Mouse (Mus musculus) cerebellum, adult 9-11 months (tissue): ENCODE measurements around the gene Braf.
A peak's percentile ranks its signal among the peaks of the same experiment; 100 is the strongest.
"Not testable (repeated sequence)": the region's sequence is repeated elsewhere in the genome, so short reads cannot be mapped to it uniquely, and the experiment has no call there.

ENCODE experiments used
- DNase-seq: peaks from one replicate; pipeline ENCODE4 v3.0.0; 2022

Braf gene

DNA sequence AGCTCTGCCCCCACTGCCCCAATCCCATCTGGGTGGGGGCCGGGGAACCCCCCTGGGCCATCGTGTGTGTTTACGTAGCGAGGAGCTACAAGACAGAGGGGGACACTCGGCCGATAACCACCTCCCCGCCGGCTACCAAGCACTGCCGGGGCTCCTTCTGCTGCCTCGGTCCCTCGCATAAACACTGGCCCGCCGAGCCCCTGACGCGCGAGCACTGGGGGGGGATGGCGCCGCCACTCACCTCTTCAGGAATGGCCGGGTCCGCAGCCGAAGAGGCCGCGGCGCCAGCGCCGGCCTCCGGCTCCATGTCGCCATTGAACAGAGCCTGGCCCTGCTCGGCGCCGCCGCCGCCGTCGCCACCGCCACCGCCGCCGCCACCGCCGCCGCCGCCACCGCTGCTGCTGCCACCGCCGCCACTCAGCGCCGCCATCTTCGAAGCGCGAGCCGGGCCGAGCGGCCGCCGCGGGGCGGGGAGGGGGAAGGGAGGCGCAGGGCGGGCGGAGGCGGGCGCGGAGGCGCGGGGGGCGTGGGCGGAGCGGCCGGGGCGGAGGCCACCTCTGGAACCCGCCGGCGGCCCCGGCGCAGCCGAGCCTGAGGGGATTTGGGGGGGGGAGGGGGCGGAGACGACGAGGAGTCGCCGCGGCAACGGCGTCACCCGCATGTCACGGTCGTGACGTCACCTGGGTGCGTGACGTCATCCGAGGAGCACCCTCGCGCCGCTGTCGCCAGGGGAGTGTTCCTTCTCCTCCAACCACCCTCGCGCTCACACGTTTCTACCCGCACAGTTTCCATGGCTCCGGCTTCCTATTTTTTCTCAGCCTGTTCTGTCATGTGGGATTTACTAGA, at the start of gene Braf:
Braf (minus strand) TSS at position 598 of the 846 bp plus-strand sequence.
- peak; percentile 87 for DNase-seq

GRCm38 (mm10) chr6:39775029-39775428, 49.8 kb upstream of the Braf start:
- no peak for DNase-seq

- no peak for DNase-seq
Measured at GRCm38 (mm10) chr6:39757229-39757628, 32.0 kb upstream of the Braf start.

DNA sequence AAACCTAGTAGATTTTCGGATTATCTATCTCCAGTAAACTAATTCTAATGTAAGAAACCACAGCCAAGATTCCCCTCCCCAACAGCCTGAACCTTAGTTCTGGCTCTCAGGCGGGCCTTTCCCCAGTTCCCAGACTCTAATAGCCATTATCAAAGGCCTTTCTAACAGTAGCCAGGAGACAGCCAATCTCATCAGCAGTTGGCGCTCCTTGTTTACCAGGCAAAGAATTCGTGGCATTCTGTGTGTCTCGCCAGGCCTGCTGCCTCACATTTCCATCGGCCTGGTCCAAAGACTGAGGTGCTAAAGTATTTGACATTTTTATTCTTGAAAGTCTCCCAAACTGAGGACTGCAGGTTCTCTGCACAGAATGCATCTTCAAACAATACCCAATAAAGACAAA, 24.6 kb upstream of the Braf start:
- no peak for DNase-seq

- DNase-seq, result no peak
Measured at GRCm38 (mm10) chr6:39747094-39747493, 21.8 kb upstream of the Braf start.

DNA sequence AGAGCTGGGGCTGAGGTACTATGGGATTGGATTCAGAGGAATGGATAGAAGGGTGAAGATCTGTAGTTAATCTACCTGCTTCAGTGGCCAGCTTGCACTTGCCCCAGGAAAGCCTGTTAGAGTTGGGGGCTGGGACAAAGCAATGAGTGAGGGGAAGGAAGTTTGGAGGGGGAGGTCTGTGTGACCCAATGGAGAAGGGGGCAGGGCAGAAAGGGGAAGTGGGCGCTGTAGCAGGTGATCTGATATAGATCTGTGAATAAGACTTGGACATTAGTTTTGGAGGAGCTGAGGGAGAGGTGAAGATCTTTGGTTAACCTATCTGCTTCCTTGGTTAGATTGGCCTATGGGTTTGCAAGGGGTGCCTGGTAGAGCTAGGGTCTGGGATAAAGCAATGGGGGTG, 20.2 kb upstream of the Braf start:
- no peak for DNase-seq

DNA sequence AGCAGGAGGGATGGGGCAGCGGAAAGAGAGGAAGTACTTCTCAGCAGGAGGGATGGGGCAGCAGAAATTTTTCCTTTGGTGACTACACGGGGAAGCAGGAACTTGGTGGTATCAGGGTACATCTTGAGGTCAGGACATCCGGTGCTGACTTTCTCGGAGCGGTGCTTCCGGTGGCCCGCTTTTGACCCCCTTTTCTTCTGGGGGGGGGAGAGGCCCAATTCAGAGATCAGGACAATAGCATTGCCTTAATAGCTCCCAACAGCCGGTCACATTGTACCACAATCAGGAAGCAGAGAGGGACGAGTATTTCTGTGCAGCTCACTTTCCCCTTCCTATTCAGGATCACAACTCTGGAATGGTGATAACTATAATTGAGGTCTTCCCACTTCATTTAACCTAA, 14.4 kb upstream of the Braf start:
- DNase-seq, result not testable (repeated sequence)

- DNase-seq, result no peak
Measured at GRCm38 (mm10) chr6:39728095-39728494, 2.8 kb upstream of the Braf start.

DNA sequence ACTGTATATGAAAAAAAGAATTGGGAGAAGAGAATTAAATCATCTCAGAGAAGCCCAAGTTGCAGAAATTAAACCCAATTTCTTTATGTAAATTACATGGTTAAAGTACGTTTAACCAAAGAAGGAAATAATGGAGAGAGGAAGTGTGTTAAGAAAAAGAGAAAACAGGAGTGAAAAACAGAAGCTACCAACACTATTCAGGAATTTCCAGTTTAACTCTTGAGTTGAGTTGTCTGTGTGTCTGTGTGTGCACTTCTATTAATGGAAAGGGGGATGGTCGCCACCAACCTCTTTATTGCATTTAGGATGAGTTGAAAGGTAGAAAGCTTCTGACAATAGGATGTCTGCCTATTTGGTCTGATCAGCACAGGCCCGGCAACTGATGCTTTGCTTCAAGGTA, 886 bp upstream of the Braf start:
- DNase-seq, result no peak

- no peak for DNase-seq
Measured at GRCm38 (mm10) chr6:39724542-39724865, 759 bp downstream of the Braf start.

DNA sequence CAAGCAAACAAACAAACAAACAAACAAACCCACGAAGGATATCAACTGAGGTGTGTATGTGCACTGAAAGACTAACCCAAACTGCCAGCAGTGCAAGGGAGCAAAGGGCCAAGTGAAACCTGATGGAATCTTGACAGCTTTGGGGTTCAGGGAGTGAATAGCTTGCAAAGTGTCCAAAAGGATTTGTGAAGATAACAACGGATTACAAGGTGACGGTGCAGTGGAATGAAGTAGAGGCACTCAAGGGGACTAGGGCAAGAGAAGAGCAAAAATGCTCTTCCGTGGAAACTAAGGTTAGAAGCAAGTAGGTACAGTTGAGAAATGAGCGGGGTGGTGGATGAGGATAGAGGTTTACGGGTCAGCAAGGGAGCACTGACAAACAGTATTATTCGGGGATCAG, 1.2 kb downstream of the Braf start:
- peak; percentile 13 for DNase-seq

DNA sequence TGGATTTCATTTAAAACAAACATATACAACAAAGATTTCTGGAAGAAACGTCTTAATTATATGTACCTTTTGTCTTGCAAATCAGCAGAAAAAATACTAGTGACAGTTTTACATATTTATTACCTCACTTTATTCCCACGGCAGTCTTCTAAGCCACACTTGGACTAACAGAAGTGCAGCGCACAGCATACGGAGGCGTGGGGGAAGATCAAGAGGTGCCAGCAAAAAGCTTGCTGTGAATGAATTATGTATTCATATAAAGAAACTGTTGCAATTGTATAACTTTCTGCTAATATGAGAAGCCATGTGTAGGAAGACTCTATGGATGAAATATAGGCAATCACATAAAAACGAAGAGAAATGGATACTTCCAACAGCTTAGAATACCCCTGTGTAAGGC, 6.7 kb downstream of the Braf start:
- no peak for DNase-seq

GRCm38 (mm10) chr6:39717049-39717448, 8.2 kb downstream of the Braf start:
- no peak for DNase-seq

DNA sequence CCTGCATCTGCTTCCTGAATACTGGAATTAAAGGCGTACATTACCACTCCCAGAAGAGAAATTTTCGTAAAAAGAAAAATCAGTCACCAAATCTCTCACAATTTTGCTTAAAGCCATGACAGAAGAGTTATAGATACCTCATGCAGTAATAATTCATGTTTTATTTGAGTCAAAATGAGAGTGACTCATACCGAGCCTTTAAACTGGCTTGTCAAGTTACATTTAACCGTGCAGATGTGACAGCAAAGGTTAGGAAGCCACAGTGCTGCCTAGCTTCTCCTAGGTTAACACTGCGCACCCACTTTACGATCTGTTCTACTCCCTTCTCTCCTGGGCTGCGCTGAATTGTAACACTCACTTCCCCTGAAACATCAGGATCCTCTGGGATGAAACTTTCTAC, 10.9 kb downstream of the Braf start:
- DNase-seq, result no peak

DNA sequence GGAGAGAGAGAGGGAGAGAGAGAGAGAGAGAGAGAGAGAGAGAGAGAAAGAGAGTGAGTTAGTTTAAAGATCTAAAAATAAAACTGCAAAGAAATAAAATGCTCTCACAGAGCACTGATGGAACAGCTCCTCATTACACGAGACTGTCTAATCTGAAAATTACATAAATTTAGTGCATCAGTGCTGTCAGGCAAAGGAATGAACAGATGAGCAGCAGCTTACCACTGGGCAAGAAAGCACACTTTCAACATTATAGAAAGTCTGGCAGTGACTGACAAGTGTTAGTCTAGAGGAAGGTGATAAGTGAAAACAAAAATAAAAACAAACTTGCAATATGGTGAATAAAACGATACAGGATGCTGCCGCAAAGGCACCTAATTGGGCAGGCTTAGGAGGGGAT, 11.9 kb downstream of the Braf start:
- no peak for DNase-seq

GRCm38 (mm10) chr6:39705625-39706024, 19.6 kb downstream of the Braf start:
- no peak for DNase-seq

DNA sequence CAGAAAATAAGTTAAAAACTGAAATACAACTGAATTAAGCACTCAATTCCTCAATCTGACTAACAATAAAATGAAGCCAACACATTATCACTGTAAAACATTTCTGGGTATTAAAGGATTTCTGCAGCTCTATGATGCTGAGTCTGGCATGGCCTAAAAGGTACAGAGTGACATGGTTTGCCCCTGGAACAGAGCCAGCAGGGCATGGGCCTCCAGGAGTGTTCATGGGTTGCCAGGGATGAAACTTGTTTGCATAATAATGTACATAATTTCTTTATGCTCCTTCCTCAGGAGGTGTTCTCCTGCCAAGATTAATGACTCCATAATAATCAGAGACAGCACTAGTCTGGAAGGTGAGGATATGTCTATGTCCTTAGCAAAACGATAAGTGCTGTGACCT, 32.1 kb downstream of the Braf start:
- DNase-seq, result peak; percentile 21

DNA sequence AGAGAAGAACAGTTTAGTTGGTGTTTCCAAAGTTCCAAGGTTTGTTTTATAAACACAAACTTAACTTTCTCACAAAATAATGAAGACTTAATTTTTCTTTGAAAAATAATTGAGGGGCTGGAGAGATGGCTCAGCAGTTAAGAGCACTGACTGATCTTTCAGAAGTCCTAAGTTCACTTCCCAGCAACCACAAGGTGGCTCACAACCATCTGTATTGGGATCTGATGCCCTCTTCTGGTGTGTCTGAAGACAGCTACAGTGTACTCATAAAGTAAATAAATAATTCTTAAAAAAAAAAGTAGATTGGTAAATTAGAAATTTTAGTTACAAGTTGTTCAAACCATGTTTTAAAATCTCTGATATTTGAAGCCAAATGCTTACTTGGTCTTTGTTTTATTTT, 38.4 kb downstream of the Braf start:
- DNase-seq, result not testable (repeated sequence)

DNA sequence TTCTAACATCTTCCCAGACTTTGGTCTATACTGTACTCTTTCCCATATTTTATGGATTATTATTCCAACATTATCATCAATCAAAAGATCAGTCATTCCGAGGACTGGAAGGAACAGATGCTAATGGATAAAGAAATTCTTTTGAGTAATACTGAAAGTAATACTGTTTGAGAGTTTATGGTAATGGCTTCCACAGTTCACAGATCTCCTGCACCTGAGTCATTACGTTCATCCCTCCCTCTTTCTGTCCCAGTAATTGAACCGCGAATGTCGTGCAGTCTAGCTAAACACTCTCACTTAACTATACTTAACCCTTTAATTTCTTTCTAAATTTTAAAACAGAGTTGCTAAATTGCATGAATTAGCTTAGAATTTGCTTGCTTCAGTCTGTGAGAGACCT, 43.5 kb downstream of the Braf start:
- DNase-seq, result no peak

GRCm38 (mm10) chr6:39680524-39680923, 44.7 kb downstream of the Braf start:
- DNase-seq, result no peak

DNA sequence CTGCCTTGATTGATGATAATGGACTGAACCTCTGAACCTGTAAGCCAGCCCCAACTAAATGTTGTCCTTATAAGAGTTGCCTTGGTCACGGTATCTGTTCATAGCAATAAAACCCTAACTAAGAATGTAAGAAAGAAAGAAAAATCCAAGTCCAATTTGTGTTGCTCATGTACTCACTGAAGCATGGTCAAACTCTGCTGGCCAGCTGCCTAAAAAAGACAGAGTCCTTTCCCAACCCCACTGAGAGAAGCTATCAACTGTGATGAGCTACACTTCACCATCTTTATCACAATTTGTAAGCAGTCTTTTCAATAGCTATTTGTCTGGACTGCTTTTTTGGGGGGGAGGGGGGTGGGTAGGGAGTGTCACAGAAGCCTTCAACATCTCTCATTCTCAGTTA, 47.0 kb downstream of the Braf start:
- DNase-seq, result no peak

DNA sequence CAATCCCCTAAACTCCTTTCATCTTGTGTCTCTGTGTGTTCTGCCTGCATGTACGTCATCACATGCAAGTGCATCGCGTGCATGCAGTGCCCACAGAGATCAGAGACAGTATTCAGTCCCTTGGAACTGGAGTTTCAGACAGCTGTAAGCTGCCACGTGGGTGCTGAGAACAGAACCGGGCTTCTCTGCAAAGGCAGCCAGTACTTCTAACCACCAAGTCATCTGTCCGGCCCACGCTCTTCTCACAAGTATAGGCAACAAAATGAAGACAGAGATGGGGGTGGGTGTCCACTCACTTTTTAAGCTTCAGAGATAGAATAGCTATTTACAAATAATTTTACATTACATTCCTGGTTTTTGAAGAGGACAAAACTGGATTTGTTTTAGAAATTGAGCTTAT, 50.2 kb downstream of the Braf start:
- DNase-seq, result no peak

DNA sequence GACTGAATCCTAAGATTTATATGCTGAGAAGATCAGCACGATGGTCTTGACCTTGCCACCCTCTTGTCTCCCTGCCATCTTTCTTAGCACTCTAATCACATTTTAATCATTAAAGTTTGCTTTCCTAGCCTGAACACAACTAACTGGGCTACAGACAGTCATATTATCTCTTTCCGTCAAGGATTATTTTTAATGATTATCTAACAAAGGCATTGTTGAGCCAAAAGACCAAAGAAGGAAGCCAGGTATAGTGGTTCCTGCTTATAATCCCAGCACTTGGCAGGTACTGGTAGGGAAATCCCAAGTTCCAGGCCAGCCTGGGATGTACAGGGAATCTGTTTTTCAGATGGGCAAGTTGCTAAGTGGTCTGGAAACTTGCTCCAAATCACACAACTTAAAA, 114.0 kb downstream of the Braf start:
- no peak for DNase-seq

GRCm38 (mm10) chr6:39610207-39610606, 115.1 kb downstream of the Braf start:
- no peak for DNase-seq

- DNase-seq, result no peak
Measured at GRCm38 (mm10) chr6:39607365-39607764, 117.9 kb downstream of the Braf start.
